Mouse (Mus musculus): ENCODE data around the gene Irf5. TPM values are rescaled to one million over a fixed set of nuclear protein-coding genes. Genes with fewer than 3 reads are reported as not detected.

Irf5 gene
- polyA plus RNA-seq (2015; fragmentation: Nextera tagmentation; extraction: Ambion mirVana): 8.9 and 11.1 TPM in 2 replicates

- under 1% methylated on average over 80 of the region's 96 CpGs for WGBS
- Histone ChIP-seq H3K4me1 (peaks cover 48% of the 10 kb centered on the region), H3K27me3 (replicated peaks) (peaks cover 19% of the 10 kb centered on the region)
Observed at GRCm38 (mm10) chr6:29526281-29527251, at the start of gene Irf5. TSS of gene Irf5 (plus strand) at chr6:29526625.

GRCm38 (mm10) chr6:29482691-29483090 is 43.7 kb upstream of the Irf5 start:
- Histone ChIP-seq H3K27ac (no peak overlapping the region), H3K9me3 (no peaks in the 10 kb centered on the region), H3K4me3 (replicated peaks) (no peak overlapping the region), H3K36me3 (no peaks in the 10 kb centered on the region), H3K27me3 (replicated peaks) (peaks cover 2% of the 10 kb centered on the region; the same call in 1 of the 2 replicates), H3K4me1 (peaks cover 8% of the 10 kb centered on the region), H3K9ac (no peak overlapping the region), H3K4me2 (no peak overlapping the region)
- no peak for ATAC-seq (ENCODE audit: insufficient read depth, low FRiP score, low read depth)
- 92% methylated on average over 13 of the region's 13 CpGs for WGBS

More at GRCm38 (mm10) chr6:29526281-29527251, at the start of gene Irf5:
- peak; percentile 44; the same call in 1 of the 2 replicates for ATAC-seq (ENCODE audit: insufficient read depth, low FRiP score, low read depth)
- Histone ChIP-seq H3K9me3 (no peaks in the 10 kb centered on the region), H3K4me3 (replicated peaks) (peak within 1 kb of the TSS; percentile 52), H3K9ac (peak within 1 kb of the TSS; percentile 35), H3K4me2 (peak within 1 kb of the TSS; percentile 94), H3K36me3 (no peaks in the 10 kb centered on the region), H3K27ac (no peak within 1 kb of the TSS)

- 9% methylated on average over 26 of the region's 26 CpGs for WGBS
- peak; percentile 55 for ATAC-seq (ENCODE audit: insufficient read depth, low FRiP score, low read depth)
- H3K9ac ChIP-seq: no peak overlapping the region
Observed at GRCm38 (mm10) chr6:29484716-29485559, 41.5 kb upstream of the Irf5 start.

GRCm38 (mm10) chr6:29485951-29486350 is 40.5 kb upstream of the Irf5 start:
- Histone ChIP-seq H3K4me2 (no peak overlapping the region), H3K4me3 (replicated peaks) (no peak overlapping the region), H3K27ac (no peak overlapping the region), H3K9me3 (no peaks in the 10 kb centered on the region), H3K9ac (no peak overlapping the region), H3K4me1 (peaks cover 8% of the 10 kb centered on the region), H3K27me3 (replicated peaks) (peaks cover 2% of the 10 kb centered on the region; the same call in 1 of the 2 replicates), H3K36me3 (no peaks in the 10 kb centered on the region)
- WGBS: 51% methylated on average over 2 of the region's 2 CpGs
- ATAC-seq (ENCODE audit: insufficient read depth, low FRiP score, low read depth): no peak

More at GRCm38 (mm10) chr6:29484716-29485559, 41.5 kb upstream of the Irf5 start:
- H3K9me3 ChIP-seq: no peaks in the 10 kb centered on the region
- H3K4me1 ChIP-seq: peaks cover 8% of the 10 kb centered on the region
- peaks cover 2% of the 10 kb centered on the region; the same call in 1 of the 2 replicates for H3K27me3 ChIP-seq (replicated peaks)
- H3K36me3 ChIP-seq: no peaks in the 10 kb centered on the region
- peak overlapping the region; percentile 41 for H3K4me3 ChIP-seq (replicated peaks)
- peak overlapping the region; percentile 88 for H3K4me2 ChIP-seq
- H3K27ac ChIP-seq: no peak overlapping the region

- peaks cover 7% of the 10 kb centered on the region; the same call in 1 of the 2 replicates for H3K27me3 ChIP-seq (replicated peaks)
- ATAC-seq (ENCODE audit: insufficient read depth, low FRiP score, low read depth): no peak
- no peak overlapping the region for H3K27ac ChIP-seq
- H3K9ac ChIP-seq: no peak overlapping the region
- H3K4me3 ChIP-seq (replicated peaks): no peak overlapping the region
- no peaks in the 10 kb centered on the region for H3K9me3 ChIP-seq
- WGBS: 82% methylated on average over 4 of the region's 4 CpGs
- no peak overlapping the region for H3K4me2 ChIP-seq
- H3K36me3 ChIP-seq: no peaks in the 10 kb centered on the region
- 0 out of 2 replicates have a peak, but pooled peaks cover 3% of the 10 kb centered on the region for H3K4me1 ChIP-seq
Observed at GRCm38 (mm10) chr6:29494101-29494500, 32.3 kb upstream of the Irf5 start.

- no peak overlapping the region for H3K9ac ChIP-seq
- H3K4me1 ChIP-seq: 0 out of 2 replicates have a peak, but pooled peaks cover 3% of the 10 kb centered on the region
- H3K36me3 ChIP-seq: no peaks in the 10 kb centered on the region
- H3K9me3 ChIP-seq: no peaks in the 10 kb centered on the region
- ATAC-seq (ENCODE audit: insufficient read depth, low FRiP score, low read depth): no peak
- H3K27me3 ChIP-seq (replicated peaks): peaks cover 7% of the 10 kb centered on the region; the same call in 1 of the 2 replicates
- no peak overlapping the region for H3K4me3 ChIP-seq (replicated peaks)
- H3K27ac ChIP-seq: no peak overlapping the region
- WGBS: 35% methylated on average over 25 of the region's 25 CpGs
- H3K4me2 ChIP-seq: no peak overlapping the region
Observed at GRCm38 (mm10) chr6:29496270-29496669, 30.2 kb upstream of the Irf5 start.

- peaks cover 7% of the 10 kb centered on the region; the same call in 1 of the 2 replicates for H3K27me3 ChIP-seq (replicated peaks)
- no peaks in the 10 kb centered on the region for H3K9me3 ChIP-seq
- ATAC-seq (ENCODE audit: insufficient read depth, low FRiP score, low read depth): no peak; the same call in 1 of the 2 replicates
- H3K27ac ChIP-seq: no peak overlapping the region
- no peak overlapping the region for H3K9ac ChIP-seq
- H3K4me3 ChIP-seq (replicated peaks): no peak overlapping the region
- WGBS: 37% methylated on average over 2 of the region's 2 CpGs
- 0 out of 2 replicates have a peak, but pooled peaks cover 3% of the 10 kb centered on the region for H3K4me1 ChIP-seq
- H3K4me2 ChIP-seq: no peak overlapping the region
- no peaks in the 10 kb centered on the region for H3K36me3 ChIP-seq
Observed at GRCm38 (mm10) chr6:29497791-29498190, 28.6 kb upstream of the Irf5 start.

GRCm38 (mm10) chr6:29500177-29500576 is 26.2 kb upstream of the Irf5 start:
- Histone ChIP-seq H3K4me3 (replicated peaks) (no peak overlapping the region), H3K27ac (no peak overlapping the region), H3K9me3 (no peaks in the 10 kb centered on the region), H3K9ac (no peak overlapping the region), H3K4me1 (0 out of 2 replicates have a peak, but pooled peaks cover 3% of the 10 kb centered on the region), H3K4me2 (no peak overlapping the region), H3K36me3 (no peaks in the 10 kb centered on the region), H3K27me3 (replicated peaks) (peaks cover 7% of the 10 kb centered on the region; the same call in 1 of the 2 replicates)
- 86% methylated on average over 7 of the region's 7 CpGs for WGBS
- no peak for ATAC-seq (ENCODE audit: insufficient read depth, low FRiP score, low read depth)

- Histone ChIP-seq H3K4me1 (0 out of 2 replicates have a peak, but pooled peaks cover 4% of the 10 kb centered on the region), H3K9me3 (no peaks in the 10 kb centered on the region), H3K4me2 (no peak overlapping the region), H3K27me3 (replicated peaks) (peaks cover 7% of the 10 kb centered on the region; the same call in 1 of the 2 replicates), H3K36me3 (no peaks in the 10 kb centered on the region), H3K4me3 (replicated peaks) (no peak overlapping the region), H3K27ac (no peak overlapping the region), H3K9ac (no peak overlapping the region)
- no peak for ATAC-seq (ENCODE audit: insufficient read depth, low FRiP score, low read depth)
- WGBS: 84% methylated on average over 6 of the region's 6 CpGs
Observed at GRCm38 (mm10) chr6:29500810-29501209, 25.6 kb upstream of the Irf5 start.

GRCm38 (mm10) chr6:29501599-29501998 is 24.8 kb upstream of the Irf5 start:
- Histone ChIP-seq H3K36me3 (no peaks in the 10 kb centered on the region), H3K9ac (no peak overlapping the region), H3K4me1 (peaks cover 7% of the 10 kb centered on the region; the same call in 1 of the 2 replicates), H3K9me3 (no peaks in the 10 kb centered on the region), H3K27ac (no peak overlapping the region), H3K4me2 (no peak overlapping the region), H3K27me3 (replicated peaks) (peaks cover 3% of the 10 kb centered on the region; the same call in 1 of the 2 replicates), H3K4me3 (replicated peaks) (no peak overlapping the region)
- ATAC-seq (ENCODE audit: insufficient read depth, low FRiP score, low read depth): no peak
- WGBS: 85% methylated on average over 1 of the region's 1 CpGs

GRCm38 (mm10) chr6:29505493-29505892 is 20.9 kb upstream of the Irf5 start:
- Histone ChIP-seq H3K4me1 (peaks cover 24% of the 10 kb centered on the region), H3K4me2 (no peak overlapping the region), H3K27me3 (replicated peaks) (no peaks in the 10 kb centered on the region), H3K9ac (no peak overlapping the region), H3K4me3 (replicated peaks) (no peak overlapping the region), H3K9me3 (no peaks in the 10 kb centered on the region), H3K27ac (no peak overlapping the region), H3K36me3 (no peaks in the 10 kb centered on the region)
- ATAC-seq (ENCODE audit: insufficient read depth, low FRiP score, low read depth): no peak
- 86% methylated on average over 5 of the region's 5 CpGs for WGBS

Data from stomach, embryonic 15.5 days (tissue).